Mouse (Mus musculus): ENCODE results near the gene 4931440F15Rik. TPM values are rescaled to one million over a fixed set of nuclear protein-coding genes. Genes with fewer than 3 reads are reported as not detected.

4931440F15Rik gene
- polyA plus RNA-seq, 1 experiment from 2014 or later: 0.08 TPM

GRCm38 (mm10) chr11:29795106-29795505 lies 30.4 kb downstream of the 4931440F15Rik start:
- no peaks in the 10 kb centered on the region for H3K36me3 ChIP-seq (ENCODE audit: control insufficient read depth, insufficient read depth, low read length)
- no peak overlapping the region for H3K9ac ChIP-seq (ENCODE audit: low read length)
- no peak overlapping the region for H3K4me2 ChIP-seq (replicated peaks; ENCODE audit: low read depth)
- no peak overlapping the region for H3K4me3 ChIP-seq (ENCODE audit: low read depth, low read length)
- DNase-seq (ENCODE audit: low spot score): no peak
- no peak for ATAC-seq (ENCODE audit: low FRiP score, low TSS enrichment)
- H3K4me1 ChIP-seq (replicated peaks; ENCODE audit: control insufficient read depth, insufficient read depth): no peaks in the 10 kb centered on the region
- no peaks in the 10 kb centered on the region for H3K9me3 ChIP-seq (ENCODE audit: control insufficient read depth, low read length)
- H3K27ac ChIP-seq (replicated peaks): no peak overlapping the region
- 82% methylated on average over 6 of the region's 6 CpGs for WGBS
- TF ChIP-seq EP300 (optimal IDR thresholded peaks at IDR 0.05): no peak
- no peak for TF ChIP-seq CTCF (IDR thresholded peaks at IDR 0.05; ENCODE audit: low read depth)
- H3K27me3 ChIP-seq (ENCODE audit: control insufficient read depth, insufficient read depth, low read length): no peaks in the 10 kb centered on the region

DNA sequence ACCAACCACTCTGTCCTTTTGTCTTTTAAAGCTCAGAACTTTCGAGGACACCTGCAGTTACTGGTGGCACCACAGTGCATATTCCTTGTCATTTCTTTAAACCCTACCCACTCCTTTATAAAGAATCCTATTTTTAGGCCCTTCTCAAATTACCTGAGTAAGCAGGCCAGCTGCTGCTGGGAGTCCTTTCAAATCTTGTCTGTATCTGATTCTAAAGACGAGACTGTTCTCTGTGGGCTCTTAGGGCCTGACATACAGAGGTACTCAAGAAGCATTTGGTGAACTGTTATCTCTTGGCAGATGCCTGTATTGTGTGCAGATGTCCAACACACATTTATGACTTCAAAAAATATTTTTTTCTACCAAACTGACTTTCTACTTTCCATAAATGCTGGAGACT lies 31.0 kb downstream of the 4931440F15Rik start:
- no peaks in the 10 kb centered on the region for H3K4me1 ChIP-seq (replicated peaks; ENCODE audit: control insufficient read depth, insufficient read depth)
- H3K27me3 ChIP-seq (ENCODE audit: control insufficient read depth, insufficient read depth, low read length): no peaks in the 10 kb centered on the region
- 40% methylated on average over 2 of the region's 2 CpGs for WGBS
- DNase-seq (ENCODE audit: low spot score) (no peak), ATAC-seq (ENCODE audit: low FRiP score, low TSS enrichment) (no peak)
- H3K36me3 ChIP-seq (ENCODE audit: control insufficient read depth, insufficient read depth, low read length): no peaks in the 10 kb centered on the region
- H3K4me3 ChIP-seq (ENCODE audit: low read depth, low read length): no peak overlapping the region
- H3K9ac ChIP-seq (ENCODE audit: low read length): no peak overlapping the region
- TF ChIP-seq EP300 (optimal IDR thresholded peaks at IDR 0.05): no peak
- no peak for TF ChIP-seq CTCF (IDR thresholded peaks at IDR 0.05; ENCODE audit: low read depth)
- no peak overlapping the region for H3K27ac ChIP-seq (replicated peaks)
- no peaks in the 10 kb centered on the region for H3K9me3 ChIP-seq (ENCODE audit: control insufficient read depth, low read length)
- no peak overlapping the region for H3K4me2 ChIP-seq (replicated peaks; ENCODE audit: low read depth)

- Histone ChIP-seq H3K4me3 (ENCODE audit: low read depth, low read length) (no peak overlapping the region), H3K27ac (replicated peaks) (no peak overlapping the region), H3K9ac (ENCODE audit: low read length) (no peak overlapping the region), H3K9me3 (ENCODE audit: control insufficient read depth, low read length) (no peaks in the 10 kb centered on the region), H3K27me3 (ENCODE audit: control insufficient read depth, insufficient read depth, low read length) (no peaks in the 10 kb centered on the region), H3K4me1 (replicated peaks; ENCODE audit: control insufficient read depth, insufficient read depth) (no peaks in the 10 kb centered on the region), H3K4me2 (replicated peaks; ENCODE audit: low read depth) (no peak overlapping the region), H3K36me3 (ENCODE audit: control insufficient read depth, insufficient read depth, low read length) (no peaks in the 10 kb centered on the region)
- DNase-seq (ENCODE audit: low spot score): no peak
- TF ChIP-seq EP300 (optimal IDR thresholded peaks at IDR 0.05): no peak
- no peak for TF ChIP-seq CTCF (IDR thresholded peaks at IDR 0.05; ENCODE audit: low read depth)
- no peak for ATAC-seq (ENCODE audit: low FRiP score, low TSS enrichment)
- WGBS: 82% methylated on average over 2 of the region's 2 CpGs
Measured at GRCm38 (mm10) chr11:29790796-29791195, 34.7 kb downstream of the 4931440F15Rik start.

- Histone ChIP-seq H3K27ac (replicated peaks) (no peak overlapping the region), H3K36me3 (ENCODE audit: control insufficient read depth, insufficient read depth, low read length) (no peaks in the 10 kb centered on the region), H3K9me3 (ENCODE audit: control insufficient read depth, low read length) (no peaks in the 10 kb centered on the region), H3K27me3 (ENCODE audit: control insufficient read depth, insufficient read depth, low read length) (no peaks in the 10 kb centered on the region), H3K4me2 (replicated peaks; ENCODE audit: low read depth) (no peak overlapping the region), H3K4me1 (replicated peaks; ENCODE audit: control insufficient read depth, insufficient read depth) (no peaks in the 10 kb centered on the region), H3K9ac (ENCODE audit: low read length) (no peak overlapping the region), H3K4me3 (ENCODE audit: low read depth, low read length) (no peak overlapping the region)
- 73% methylated on average over 6 of the region's 6 CpGs for whole genome bisulfite sequencing
- TF ChIP-seq CTCF (IDR thresholded peaks at IDR 0.05; ENCODE audit: low read depth): no peak
- no peak for TF ChIP-seq EP300 (optimal IDR thresholded peaks at IDR 0.05)
- ATAC-seq (ENCODE audit: low FRiP score, low TSS enrichment) (no peak), DNase-seq (ENCODE audit: low spot score) (no peak)
Measured at GRCm38 (mm10) chr11:29788921-29789638, 36.4 kb downstream of the 4931440F15Rik start.

- 58% methylated on average over 1 of the region's 1 CpGs for WGBS
- no peaks in the 10 kb centered on the region for H3K27me3 ChIP-seq (ENCODE audit: control insufficient read depth, insufficient read depth, low read length)
- H3K4me1 ChIP-seq (replicated peaks; ENCODE audit: control insufficient read depth, insufficient read depth): no peaks in the 10 kb centered on the region
- ATAC-seq (ENCODE audit: low FRiP score, low TSS enrichment) (no peak), DNase-seq (ENCODE audit: low spot score) (no peak)
- no peak overlapping the region for H3K9ac ChIP-seq (ENCODE audit: low read length)
- H3K4me2 ChIP-seq (replicated peaks; ENCODE audit: low read depth): no peak overlapping the region
- no peak for TF ChIP-seq CTCF (IDR thresholded peaks at IDR 0.05; ENCODE audit: low read depth)
- no peak for TF ChIP-seq EP300 (optimal IDR thresholded peaks at IDR 0.05)
- H3K4me3 ChIP-seq (ENCODE audit: low read depth, low read length): no peak overlapping the region
- no peaks in the 10 kb centered on the region for H3K36me3 ChIP-seq (ENCODE audit: control insufficient read depth, insufficient read depth, low read length)
- no peak overlapping the region for H3K27ac ChIP-seq (replicated peaks)
- no peaks in the 10 kb centered on the region for H3K9me3 ChIP-seq (ENCODE audit: control insufficient read depth, low read length)
Measured at GRCm38 (mm10) chr11:29788499-29788898, 37.0 kb downstream of the 4931440F15Rik start.

DNA sequence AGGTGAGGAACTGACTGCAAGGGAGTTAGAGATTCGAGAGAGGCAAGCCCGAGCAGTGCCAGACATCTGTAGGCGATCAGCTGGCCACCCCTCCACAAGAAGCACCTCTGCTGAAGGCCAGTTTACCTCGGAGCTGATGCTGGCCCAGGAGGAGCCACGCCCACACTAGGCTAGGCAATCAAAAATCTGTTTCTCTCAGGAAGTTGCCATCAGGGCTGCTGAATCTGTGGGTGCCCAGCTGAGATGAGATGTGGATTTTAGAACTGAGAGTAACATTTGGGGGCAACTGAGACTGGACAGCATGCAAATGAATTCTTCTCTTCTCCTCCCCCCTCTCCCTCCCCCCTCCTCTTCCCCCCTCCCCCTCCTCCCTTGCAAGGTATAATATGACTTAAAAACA lies 38.0 kb downstream of the 4931440F15Rik start:
- 13% methylated on average over 5 of the region's 5 CpGs for WGBS
- H3K9ac ChIP-seq (ENCODE audit: low read length): no peak overlapping the region
- H3K4me1 ChIP-seq (replicated peaks; ENCODE audit: control insufficient read depth, insufficient read depth): no peaks in the 10 kb centered on the region
- DNase-seq (ENCODE audit: low spot score) (peak; percentile 23), ATAC-seq (ENCODE audit: low FRiP score, low TSS enrichment) (no peak)
- H3K36me3 ChIP-seq (ENCODE audit: control insufficient read depth, insufficient read depth, low read length): no peaks in the 10 kb centered on the region
- no peak overlapping the region for H3K4me2 ChIP-seq (replicated peaks; ENCODE audit: low read depth)
- TF ChIP-seq CTCF (IDR thresholded peaks at IDR 0.05; ENCODE audit: low read depth): no peak
- TF ChIP-seq EP300 (optimal IDR thresholded peaks at IDR 0.05): no peak
- no peak overlapping the region for H3K4me3 ChIP-seq (ENCODE audit: low read depth, low read length)
- no peak overlapping the region for H3K27ac ChIP-seq (replicated peaks)
- H3K27me3 ChIP-seq (ENCODE audit: control insufficient read depth, insufficient read depth, low read length): no peaks in the 10 kb centered on the region
- H3K9me3 ChIP-seq (ENCODE audit: control insufficient read depth, low read length): no peaks in the 10 kb centered on the region

Data from stomach, postnatal 0 days (tissue).